Mouse (Mus musculus): ENCODE data around the gene Plpp6. TPM values are rescaled to one million over a fixed set of nuclear protein-coding genes. Genes with fewer than 3 reads are reported as not detected.

Plpp6 gene
- polyA plus RNA-seq, 1 experiment from 2014 or later, result 10.6 TPM

DNA sequence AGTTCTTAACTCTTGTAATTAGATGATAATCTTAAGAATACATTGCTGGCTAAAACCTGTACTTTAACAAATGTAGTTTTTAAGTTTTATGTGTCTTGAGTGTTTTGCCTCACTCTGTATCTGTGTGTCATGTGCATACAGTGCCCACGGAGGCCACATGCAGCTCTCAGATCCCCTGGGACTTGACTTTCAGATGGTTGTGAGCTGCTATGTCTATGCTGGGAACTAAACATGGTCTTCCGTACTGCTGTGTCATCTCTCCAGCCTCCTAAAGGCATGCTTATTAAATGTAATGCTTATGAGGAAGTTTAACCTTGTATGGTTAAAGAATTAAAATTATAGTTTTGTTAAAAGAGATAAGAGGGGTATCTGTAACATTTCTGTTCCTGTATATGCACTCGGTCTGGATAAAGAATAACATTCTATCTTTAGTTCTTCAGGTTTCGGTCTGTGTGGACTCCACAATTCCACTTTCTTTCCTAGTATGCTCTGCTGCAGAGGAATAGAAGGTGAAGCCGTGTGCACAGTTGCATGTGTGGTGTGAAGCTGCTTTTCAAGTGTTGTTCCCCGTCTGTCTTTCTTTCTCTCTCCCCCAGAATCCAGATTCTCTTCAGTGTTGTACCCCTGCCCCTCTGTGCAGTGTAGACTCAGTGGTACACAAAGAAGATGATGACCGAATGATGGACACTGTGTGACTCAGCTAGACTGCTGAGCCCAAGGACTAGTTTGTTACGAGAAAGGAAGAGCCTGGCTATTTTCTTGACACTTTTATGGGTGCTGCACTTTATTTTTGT, 51.9 kb downstream of the Plpp6 start:
- ATAC-seq (ENCODE audit: low FRiP score), result no peak
- H3K9ac ChIP-seq, result no peak overlapping the region
- no peaks in the 10 kb centered on the region for H3K4me1 ChIP-seq
- no peaks in the 10 kb centered on the region for H3K27me3 ChIP-seq
- no peak overlapping the region for H3K4me3 ChIP-seq
- no peak overlapping the region for H3K4me2 ChIP-seq (replicated peaks)
- no peaks in the 10 kb centered on the region for H3K9me3 ChIP-seq (replicated peaks)
- no peak overlapping the region for H3K27ac ChIP-seq
- H3K36me3 ChIP-seq, result peaks cover 65% of the 10 kb centered on the region
- WGBS, result 88% methylated on average over 8 of the region's 8 CpGs

DNA sequence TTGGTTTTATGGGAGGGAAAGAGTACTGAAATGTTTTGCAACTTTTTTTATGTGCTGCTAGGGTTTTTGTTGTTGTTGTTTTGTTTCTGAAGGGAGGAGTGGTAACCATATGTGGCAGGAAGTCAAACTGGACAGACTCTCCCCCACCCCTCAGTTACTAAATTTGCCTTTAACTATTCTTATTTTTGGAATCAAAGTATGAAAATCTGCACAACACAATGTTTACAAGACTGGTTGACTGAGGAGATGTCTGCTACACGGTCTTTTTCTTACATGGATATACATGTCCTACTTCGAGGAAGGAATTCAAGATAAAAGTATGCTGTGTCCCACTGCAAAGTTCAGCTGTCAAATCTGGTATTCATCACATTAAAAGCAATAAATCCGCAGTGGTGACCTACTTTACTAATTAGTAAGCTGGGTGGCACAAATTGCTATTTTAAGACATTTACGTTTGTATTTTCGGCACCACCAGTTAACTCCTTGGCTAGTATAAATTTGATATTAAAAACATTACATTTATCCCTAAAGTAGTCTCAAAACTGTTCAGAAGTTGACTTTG, 52.5 kb downstream of the Plpp6 start:
- peaks cover 65% of the 10 kb centered on the region for H3K36me3 ChIP-seq

More for the DNA sequence above, 52.5 kb downstream of the Plpp6 start:
- ATAC-seq (ENCODE audit: low FRiP score), result no peak
- 95% methylated on average over 5 of the region's 5 CpGs for WGBS
- Histone ChIP-seq H3K27me3 (no peaks in the 10 kb centered on the region), H3K4me1 (no peaks in the 10 kb centered on the region), H3K27ac (no peak overlapping the region), H3K4me2 (replicated peaks) (no peak overlapping the region), H3K9me3 (replicated peaks) (no peaks in the 10 kb centered on the region), H3K4me3 (no peak overlapping the region), H3K9ac (no peak overlapping the region)

Other genes starting within 250 kb of the Plpp6 start
- 5.9 and 7.8 TPM in 2 replicates for gene Slc1a1, start 128.9 kb upstream of the Plpp6 start, polyA plus RNA-seq (2016; fragmentation: Nextera tagmentation; extraction: Ambion mirVana)
- gene 4430402I18Rik, start 3.8 kb downstream of the Plpp6 start, polyA plus RNA-seq (2016; fragmentation: Nextera tagmentation; extraction: Ambion mirVana), result 0.81 and 1.1 TPM in 2 replicates
- 58.1 and 58.5 TPM in 2 replicates for gene Cdc37l1, start 26.4 kb downstream of the Plpp6 start, polyA plus RNA-seq (2016; fragmentation: Nextera tagmentation; extraction: Ambion mirVana)
- 69.3 and 75.5 TPM in 2 replicates for gene Ak3, start 84.0 kb downstream of the Plpp6 start, polyA plus RNA-seq (2016; fragmentation: Nextera tagmentation; extraction: Ambion mirVana)
- gene Rcl1, start 137.4 kb downstream of the Plpp6 start, polyA plus RNA-seq (2016; fragmentation: Nextera tagmentation; extraction: Ambion mirVana), result 33.0 and 37.7 TPM in 2 replicates